Mouse (Mus musculus): ENCODE measurements around the gene Zbtb34. TPM values are rescaled to one million over a fixed set of nuclear protein-coding genes. Genes with fewer than 3 reads are reported as not detected.
A peak's percentile ranks its signal among the peaks of the same experiment; 100 is the strongest.

The Zbtb34 gene
- polyA plus RNA-seq (2015; fragmentation: Nextera tagmentation; extraction: Ambion mirVana), result 2.6 and 3.3 TPM in 2 replicates

- peak within 1 kb of the TSS; percentile 91 for H3K4me3 ChIP-seq (ENCODE audit: low read depth, low read length)
- WGBS, result 1% methylated on average over 51 of the region's 102 CpGs
- H3K27ac ChIP-seq (replicated peaks), result peak within 1 kb of the TSS; percentile 95
- H3K4me1 ChIP-seq (replicated peaks; ENCODE audit: control insufficient read depth, insufficient read depth), result peaks cover 2% of the 10 kb centered on the region; the same call in 1 of the 2 replicates
- no peaks in the 10 kb centered on the region for H3K9me3 ChIP-seq (ENCODE audit: control insufficient read depth, low read length)
- H3K27me3 ChIP-seq (ENCODE audit: control insufficient read depth, insufficient read depth, low read length), result no peaks in the 10 kb centered on the region
- peaks cover 3% of the 10 kb centered on the region; the same call in 1 of the 2 replicates for H3K36me3 ChIP-seq (ENCODE audit: control insufficient read depth, insufficient read depth, low read length)
- H3K9ac ChIP-seq (ENCODE audit: low read length), result peak within 1 kb of the TSS; percentile 92
- peak; percentile 69 for ATAC-seq (ENCODE audit: low FRiP score, low TSS enrichment)
- TF ChIP-seq CTCF (IDR thresholded peaks at IDR 0.05; ENCODE audit: low read depth), result peak; percentile 85
- TF ChIP-seq EP300 (optimal IDR thresholded peaks at IDR 0.05), result no peak
- peak; percentile 74 for DNase-seq (ENCODE audit: low spot score)
- peak within 1 kb of the TSS; percentile 93 for H3K4me2 ChIP-seq (replicated peaks; ENCODE audit: low read depth)
Measured at GRCm38 (mm10) chr2:33430771-33431699, at the start of gene Zbtb34. Zbtb34 (minus strand) TSS chr2:33431324.

GRCm38 (mm10) chr2:33477961-33478755 lies 47.0 kb upstream of the Zbtb34 start:
- Histone ChIP-seq H3K27me3 (ENCODE audit: control insufficient read depth, insufficient read depth, low read length) (no peaks in the 10 kb centered on the region), H3K4me3 (ENCODE audit: low read depth, low read length) (no peak overlapping the region), H3K4me2 (replicated peaks; ENCODE audit: low read depth) (no peak overlapping the region), H3K36me3 (ENCODE audit: control insufficient read depth, insufficient read depth, low read length) (no peaks in the 10 kb centered on the region), H3K4me1 (replicated peaks; ENCODE audit: control insufficient read depth, insufficient read depth) (no peaks in the 10 kb centered on the region), H3K9ac (ENCODE audit: low read length) (no peak overlapping the region), H3K9me3 (ENCODE audit: control insufficient read depth, low read length) (no peaks in the 10 kb centered on the region), H3K27ac (replicated peaks) (no peak overlapping the region)
- WGBS, result 79% methylated on average over 10 of the region's 10 CpGs
- ATAC-seq (ENCODE audit: low FRiP score, low TSS enrichment) (no peak), DNase-seq (ENCODE audit: low spot score) (no peak)
- no peak for TF ChIP-seq EP300 (optimal IDR thresholded peaks at IDR 0.05)
- TF ChIP-seq CTCF (IDR thresholded peaks at IDR 0.05; ENCODE audit: low read depth), result peak; percentile 15; the same call in 1 of the 2 replicates

DNA sequence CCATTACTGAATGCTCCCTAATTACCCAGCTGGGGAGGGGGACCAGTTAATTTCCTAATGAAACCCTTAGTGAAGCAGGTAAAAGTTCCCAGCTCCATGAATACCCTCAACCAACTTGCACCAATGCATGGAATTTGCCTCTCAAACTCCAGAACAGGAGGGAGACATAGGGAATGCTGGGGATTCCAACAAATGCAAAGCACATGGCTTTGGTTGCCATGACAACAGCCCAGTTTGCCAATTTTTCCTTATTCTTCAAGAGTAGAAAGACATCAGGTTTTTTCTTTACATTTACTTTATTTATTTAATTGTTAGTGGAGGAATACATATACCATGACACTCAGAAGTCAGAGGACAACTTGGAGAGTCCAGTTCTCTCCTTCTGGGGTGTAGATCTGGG lies 44.8 kb upstream of the Zbtb34 start:
- H3K4me2 ChIP-seq (replicated peaks; ENCODE audit: low read depth), result no peak overlapping the region
- H3K4me3 ChIP-seq (ENCODE audit: low read depth, low read length), result no peak overlapping the region
- no peaks in the 10 kb centered on the region for H3K36me3 ChIP-seq (ENCODE audit: control insufficient read depth, insufficient read depth, low read length)
- no peaks in the 10 kb centered on the region for H3K9me3 ChIP-seq (ENCODE audit: control insufficient read depth, low read length)
- TF ChIP-seq EP300 (optimal IDR thresholded peaks at IDR 0.05), result no peak
- TF ChIP-seq CTCF (IDR thresholded peaks at IDR 0.05; ENCODE audit: low read depth), result no peak
- H3K9ac ChIP-seq (ENCODE audit: low read length), result no peak overlapping the region
- DNase-seq (ENCODE audit: low spot score), result no peak
- H3K4me1 ChIP-seq (replicated peaks; ENCODE audit: control insufficient read depth, insufficient read depth), result no peaks in the 10 kb centered on the region
- no peaks in the 10 kb centered on the region for H3K27me3 ChIP-seq (ENCODE audit: control insufficient read depth, insufficient read depth, low read length)
- no peak overlapping the region for H3K27ac ChIP-seq (replicated peaks)
- ATAC-seq (ENCODE audit: low FRiP score, low TSS enrichment), result no peak

DNA sequence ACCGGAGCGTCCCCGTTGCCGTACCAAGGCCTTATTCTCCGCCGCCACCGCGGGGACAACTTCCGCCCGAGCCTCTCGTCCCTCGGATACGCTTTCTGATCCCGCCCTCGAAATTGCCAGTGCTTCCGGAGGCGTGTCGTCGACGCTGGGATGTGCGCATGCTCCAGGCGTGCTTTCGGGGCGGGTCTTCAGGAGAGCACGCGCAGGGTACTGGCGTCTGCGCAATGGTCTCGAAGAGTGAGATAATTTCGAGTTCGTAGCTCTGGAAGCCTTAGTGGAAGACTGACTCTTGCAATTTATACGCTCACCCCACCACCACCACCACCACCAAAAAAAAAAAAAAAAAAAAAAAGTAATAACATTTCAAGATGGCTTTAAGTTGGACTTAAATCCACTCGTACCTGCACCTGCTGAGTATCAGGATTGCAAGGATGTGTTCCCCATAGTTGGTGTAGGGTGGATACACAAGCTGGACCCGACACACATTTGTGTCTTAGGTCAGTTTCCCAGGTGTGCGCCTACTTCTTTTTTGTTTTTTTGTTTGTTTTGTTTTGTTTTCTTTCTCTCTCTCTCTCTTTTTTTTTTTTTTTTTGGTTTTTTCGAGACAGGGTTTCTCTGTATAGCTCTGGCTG lies 37.5 kb upstream of the Zbtb34 start, which contains the start of gene Zbtb43:
Zbtb43 (minus strand) TSS at position 94 of the 632 bp plus-strand sequence.
- ATAC-seq (ENCODE audit: low FRiP score, low TSS enrichment) (peak; percentile 88), DNase-seq (ENCODE audit: low spot score) (peak; percentile 96)
- H3K36me3 ChIP-seq (ENCODE audit: control insufficient read depth, insufficient read depth, low read length), result peaks cover 5% of the 10 kb centered on the region
- H3K27ac ChIP-seq (replicated peaks), result peak within 1 kb of the TSS; percentile 93
- peak within 1 kb of the TSS; percentile 74 for H3K4me2 ChIP-seq (replicated peaks; ENCODE audit: low read depth)
- no peak for TF ChIP-seq EP300 (optimal IDR thresholded peaks at IDR 0.05)
- TF ChIP-seq CTCF (IDR thresholded peaks at IDR 0.05; ENCODE audit: low read depth), result no peak
- 3% methylated on average over 35 of the region's 36 CpGs for WGBS
- H3K4me3 ChIP-seq (ENCODE audit: low read depth, low read length), result peak within 1 kb of the TSS; percentile 90
- H3K9me3 ChIP-seq (ENCODE audit: control insufficient read depth, low read length), result no peaks in the 10 kb centered on the region
- no peaks in the 10 kb centered on the region for H3K4me1 ChIP-seq (replicated peaks; ENCODE audit: control insufficient read depth, insufficient read depth)
- no peaks in the 10 kb centered on the region for H3K27me3 ChIP-seq (ENCODE audit: control insufficient read depth, insufficient read depth, low read length)
- peak within 1 kb of the TSS; percentile 96 for H3K9ac ChIP-seq (ENCODE audit: low read length)

DNA sequence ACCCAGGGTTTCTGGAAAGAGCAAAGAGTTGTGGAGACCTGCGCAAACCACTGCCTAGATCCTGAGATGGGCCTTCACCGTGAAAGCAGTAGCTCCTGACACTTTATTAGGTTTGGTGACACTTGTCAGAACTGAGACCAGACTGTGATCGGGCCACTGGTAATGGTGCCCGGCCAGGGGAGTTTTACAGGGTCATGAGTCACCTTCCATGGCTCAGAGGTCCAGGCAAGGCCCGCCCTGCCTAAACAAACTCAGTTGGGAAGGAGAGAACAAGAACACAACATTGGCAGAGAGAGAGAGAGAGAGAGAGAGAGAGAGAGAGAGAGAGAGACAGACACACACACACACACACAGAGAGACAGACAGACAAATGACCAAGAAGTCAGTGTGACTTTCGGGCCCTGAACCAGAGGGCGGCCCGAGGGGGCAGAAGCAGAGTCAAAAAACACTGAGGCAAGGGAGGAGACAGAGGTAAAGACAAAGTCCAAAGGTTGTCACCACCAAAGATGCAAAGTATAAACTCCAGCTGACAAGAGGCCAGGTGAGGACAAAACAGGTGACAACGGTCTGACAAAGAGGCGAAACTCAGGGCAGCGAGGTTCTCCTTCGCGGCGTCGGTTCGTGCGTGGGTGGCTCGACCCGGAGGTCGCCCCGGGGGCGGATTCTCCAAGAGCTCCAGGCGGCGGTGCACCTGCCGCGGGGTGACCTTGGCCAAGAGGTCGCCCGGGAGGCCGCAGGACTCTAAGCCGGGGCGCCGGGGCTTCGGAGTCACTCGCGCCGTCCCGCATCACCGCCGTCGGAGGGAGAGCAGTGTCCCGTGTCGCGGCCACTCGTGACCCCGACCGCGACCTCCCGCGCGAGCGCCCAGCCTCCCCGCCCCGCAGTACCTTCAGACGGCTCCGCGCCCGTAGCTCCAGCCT lies 36.7 kb upstream of the Zbtb34 start:
- Histone ChIP-seq H3K27ac (replicated peaks) (peak overlapping the region; percentile 93), H3K9ac (ENCODE audit: low read length) (peak overlapping the region; percentile 96), H3K9me3 (ENCODE audit: control insufficient read depth, low read length) (no peaks in the 10 kb centered on the region), H3K4me2 (replicated peaks; ENCODE audit: low read depth) (peak overlapping the region; percentile 74), H3K4me3 (ENCODE audit: low read depth, low read length) (peak overlapping the region; percentile 90), H3K27me3 (ENCODE audit: control insufficient read depth, insufficient read depth, low read length) (no peaks in the 10 kb centered on the region), H3K4me1 (replicated peaks; ENCODE audit: control insufficient read depth, insufficient read depth) (no peaks in the 10 kb centered on the region), H3K36me3 (ENCODE audit: control insufficient read depth, insufficient read depth, low read length) (peaks cover 9% of the 10 kb centered on the region)
- ATAC-seq (ENCODE audit: low FRiP score, low TSS enrichment) (peak; percentile 82), DNase-seq (ENCODE audit: low spot score) (peak; percentile 67)
- 5% methylated on average over 44 of the region's 57 CpGs for WGBS
- TF ChIP-seq EP300 (optimal IDR thresholded peaks at IDR 0.05) (no peak), CTCF (IDR thresholded peaks at IDR 0.05; ENCODE audit: low read depth) (no peak)

Measured in stomach, postnatal 0 days (tissue).